Mouse (Mus musculus) adrenal gland, postnatal 36 days (tissue): ENCODE results near the gene Tiam2. TPM values are rescaled to one million over a fixed set of nuclear protein-coding genes. Genes with fewer than 3 reads are reported as not detected.
A peak's percentile ranks its signal among the peaks of the same experiment; 100 is the strongest.

Source experiments
- DNase-seq, 2 experiments: peaks; one replicate each; pipeline ENCODE4 v3.0.0; 2021; ENCODE audit warnings: mixed read lengths in 1 of 2
- long read RNA-seq, 2 experiments: library from polyadenylated mRNA; stranded (forward); transcript quantifications; one replicate each; pipeline ENCODE4 v2.0.0; 2021; ENCODE audit warnings: borderline sequencing depth in 2 of 2
- total RNA-seq, 2 experiments: library from RNA; stranded (reverse); gene quantifications; 2 replicates each; pipeline ENCODE4 v1.2.3; 2021

The Tiam2 gene
- total RNA-seq, result 10 to 100 TPM; 16.2 to 42.9 TPM
- long read RNA-seq, experiment 1, partial matches to known transcripts, result 27 of 46 reads
- long read RNA-seq, experiment 1, other reads (novel, unspliced or antisense), result 19 of 46 reads
- long read RNA-seq, experiment 2, partial matches to known transcripts, result 1 of 9 reads
- long read RNA-seq, experiment 2, other reads (novel, unspliced or antisense), result 8 of 9 reads

DNA sequence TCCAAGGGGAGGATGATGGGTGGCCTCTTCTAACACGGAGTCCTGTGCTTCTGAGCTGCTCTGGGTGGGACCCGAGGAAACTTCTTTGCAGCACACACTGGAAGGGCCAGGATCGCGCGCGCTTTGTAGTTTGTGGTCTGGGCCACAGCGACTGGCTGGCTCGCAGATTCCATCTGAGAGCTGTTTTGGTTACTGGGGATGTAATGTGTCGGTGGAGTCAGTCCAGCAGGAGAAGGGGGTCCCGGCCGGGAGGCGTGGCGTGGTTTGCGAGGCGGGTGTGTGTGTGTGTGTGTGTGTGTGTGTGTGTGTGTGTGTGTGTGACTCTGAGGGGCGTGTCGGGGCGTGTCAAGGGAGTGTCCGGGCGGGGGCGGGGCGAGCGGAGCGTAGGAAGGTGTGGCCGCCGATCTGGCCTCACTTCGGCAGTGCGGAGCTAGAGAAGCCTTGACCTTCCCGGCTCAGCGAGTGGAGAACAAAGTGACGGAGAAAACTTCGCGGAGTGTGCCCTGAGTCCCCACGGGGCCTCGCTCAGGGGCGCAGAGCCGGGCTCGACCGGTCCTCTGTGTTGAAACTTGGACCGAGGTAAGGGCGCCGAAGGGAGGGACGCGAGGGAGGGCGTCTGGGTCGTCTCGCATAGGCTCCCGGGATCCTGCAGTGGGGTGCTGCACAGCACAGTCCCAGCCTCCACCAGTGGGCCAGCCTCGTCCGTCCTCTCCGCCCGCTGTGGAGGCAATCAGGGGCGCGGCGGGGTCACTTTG is at the start of gene Tiam2:
TSS of gene Tiam2 (plus strand) at position 426 of the 755 bp plus-strand sequence.
- DNase-seq, result peak; percentile 83 to 84

DNA sequence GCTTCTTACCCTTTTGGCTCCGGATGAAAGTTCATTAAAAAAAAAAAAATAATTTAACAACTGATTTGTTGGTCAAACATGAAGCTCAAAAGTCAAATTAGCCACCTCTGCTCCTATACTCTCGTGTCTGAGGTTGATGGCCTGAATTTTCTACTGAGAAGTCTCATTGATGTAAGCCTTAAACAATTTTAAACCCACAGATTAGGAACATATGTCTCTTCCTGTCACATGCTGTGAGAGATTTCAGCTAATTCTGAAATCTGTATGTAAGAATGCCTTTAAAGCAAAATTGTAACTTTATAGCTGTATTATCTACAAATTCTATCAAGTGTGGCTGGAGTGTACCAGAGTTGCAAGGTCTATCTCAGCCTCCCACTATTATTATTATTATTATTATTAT is 46.1 kb upstream of the Tiam2 start:
- DNase-seq, result no peak

DNA sequence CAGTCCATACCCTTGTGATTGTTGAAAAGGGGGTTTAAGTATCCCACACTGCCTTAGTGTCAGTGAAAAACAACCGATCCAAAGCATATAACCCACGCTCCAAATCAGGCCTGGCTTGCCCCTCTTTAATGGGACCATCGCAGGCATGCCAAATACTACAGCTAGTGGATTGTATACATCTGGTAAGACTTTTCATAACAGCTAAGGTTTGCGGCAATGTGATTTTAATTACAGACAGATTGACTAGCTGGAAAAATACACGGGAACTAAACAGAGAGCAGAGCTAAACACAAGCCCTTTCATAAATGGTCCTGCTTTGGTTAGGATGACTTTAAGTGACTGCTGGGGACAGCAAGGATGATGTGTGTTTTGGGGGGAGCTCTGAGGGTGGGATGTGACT is 44.4 kb upstream of the Tiam2 start:
- DNase-seq, result no peak

DNA sequence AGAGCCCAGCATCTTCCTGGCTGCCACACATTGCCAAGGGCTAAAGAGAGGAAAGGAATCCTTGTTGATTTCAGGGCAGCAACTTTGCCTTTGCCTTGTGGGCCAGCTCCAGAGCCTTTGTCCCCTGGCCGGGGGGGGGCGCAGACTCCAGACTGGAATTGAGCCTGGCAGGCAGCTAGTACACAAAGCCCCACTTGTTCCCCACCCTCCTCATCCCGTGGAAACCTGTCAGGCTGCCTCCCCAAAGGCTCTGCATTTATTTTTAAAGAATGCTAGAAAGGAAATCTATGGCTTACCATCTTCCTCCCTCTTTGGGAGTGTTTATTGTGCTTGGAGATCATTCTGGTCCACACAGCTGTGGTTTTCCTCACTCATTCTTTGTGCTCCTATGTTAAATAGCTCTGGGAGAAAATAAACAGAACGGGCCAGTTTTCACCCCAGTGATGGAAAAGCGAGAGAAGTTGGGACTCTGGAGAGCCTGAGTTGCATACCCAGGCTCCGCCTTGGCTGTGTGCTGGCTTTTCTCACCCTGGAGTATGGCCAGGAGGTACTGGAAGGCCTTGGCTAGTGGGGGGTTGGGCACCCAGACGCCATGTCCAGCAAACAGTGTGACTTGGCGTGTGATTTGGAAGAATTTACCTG is 41.2 kb upstream of the Tiam2 start:
- peak in 1 of 2 experiments; percentile 34 for DNase-seq

DNA sequence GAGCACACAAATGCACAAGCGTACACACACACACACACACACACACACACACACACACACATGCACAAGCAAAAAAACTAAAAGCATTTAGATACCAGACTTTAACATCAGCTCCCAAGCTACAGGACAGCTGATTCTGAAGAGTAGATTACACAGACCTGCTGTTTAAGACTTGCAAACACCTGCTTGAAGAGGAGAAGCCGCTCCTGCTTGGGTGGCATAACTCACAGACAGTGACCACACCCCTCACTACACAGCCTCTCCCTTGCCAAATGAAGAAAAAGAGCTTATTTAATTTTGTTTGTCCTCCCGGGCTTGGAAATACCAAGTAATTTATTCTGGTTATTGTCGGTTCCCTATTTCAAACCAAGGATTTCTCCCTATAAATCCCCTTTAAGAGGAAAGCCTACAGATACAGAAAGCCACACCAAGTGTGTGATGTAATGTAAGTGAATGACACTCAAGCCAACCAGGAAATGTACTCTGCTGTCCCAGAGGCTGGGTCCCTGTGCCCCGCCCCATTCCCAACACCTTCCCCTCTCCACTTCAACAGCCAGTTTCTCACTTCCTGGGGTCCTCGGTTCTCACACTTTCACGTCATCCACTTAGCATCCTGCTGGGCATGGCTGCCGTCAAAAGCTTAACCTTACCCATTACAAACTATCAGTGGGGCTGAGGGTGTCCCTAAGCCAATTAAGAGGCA is 40.1 kb upstream of the Tiam2 start:
- DNase-seq, result no peak

DNA sequence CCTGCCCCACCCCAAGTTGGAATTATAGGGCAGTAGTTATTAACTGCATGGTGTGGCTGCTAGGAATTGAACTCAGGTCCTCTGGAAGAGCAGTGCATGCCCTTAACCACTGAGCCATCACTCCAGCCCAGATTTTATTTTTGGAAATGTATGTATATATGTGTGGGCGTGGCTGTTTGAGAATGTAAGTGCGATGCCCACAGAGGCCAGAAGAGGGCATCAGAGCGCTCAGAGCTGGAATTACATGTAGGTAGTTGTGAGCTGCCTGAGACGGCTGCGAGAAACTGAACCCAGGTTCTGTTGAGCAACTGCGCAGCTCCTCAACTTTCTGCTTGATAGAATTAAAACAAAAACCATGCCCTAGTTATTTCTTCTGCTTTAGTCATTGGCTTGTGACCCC is 38.0 kb upstream of the Tiam2 start:
- DNase-seq, result peak; percentile 59 to 63

DNA sequence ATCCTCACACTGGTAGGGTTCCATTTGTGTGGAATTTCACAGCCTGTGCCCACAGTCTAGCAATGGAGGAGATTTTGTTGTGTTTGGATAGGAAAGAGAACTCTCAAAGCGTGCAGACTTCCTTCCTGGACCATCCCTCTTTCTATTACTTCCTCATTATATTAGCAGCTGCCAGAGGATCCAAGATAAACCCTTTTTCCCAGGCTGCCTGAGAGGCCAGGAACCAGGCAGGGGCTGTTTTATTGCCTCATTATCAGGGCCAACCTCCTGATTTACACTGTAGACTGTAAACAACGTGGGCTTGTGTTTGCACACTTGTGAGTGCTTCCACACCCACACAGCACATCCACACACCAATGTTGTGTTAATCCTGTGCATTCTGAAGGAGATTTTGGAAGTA is 31.3 kb upstream of the Tiam2 start:
- DNase-seq, result no peak

DNA sequence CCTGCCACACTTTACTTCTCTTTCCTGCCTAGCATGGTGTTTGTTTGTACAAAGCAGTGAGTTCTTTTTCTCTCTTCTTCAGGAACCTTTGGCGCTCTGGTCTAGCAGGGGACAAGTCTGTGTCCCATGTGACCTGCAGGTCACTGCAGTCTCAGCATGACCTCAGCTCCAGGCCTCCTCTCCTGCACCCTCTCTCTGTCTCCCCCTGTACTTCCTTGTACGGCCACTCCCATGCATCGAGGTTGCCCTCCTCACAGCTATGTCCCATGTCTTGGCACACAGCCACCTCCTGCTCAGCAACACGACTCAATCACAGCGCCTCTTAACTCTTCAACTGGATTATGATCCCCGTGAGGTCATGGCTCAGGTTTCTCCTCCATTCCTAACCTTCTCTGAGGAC is 26.9 kb upstream of the Tiam2 start:
- no peak for DNase-seq

DNA sequence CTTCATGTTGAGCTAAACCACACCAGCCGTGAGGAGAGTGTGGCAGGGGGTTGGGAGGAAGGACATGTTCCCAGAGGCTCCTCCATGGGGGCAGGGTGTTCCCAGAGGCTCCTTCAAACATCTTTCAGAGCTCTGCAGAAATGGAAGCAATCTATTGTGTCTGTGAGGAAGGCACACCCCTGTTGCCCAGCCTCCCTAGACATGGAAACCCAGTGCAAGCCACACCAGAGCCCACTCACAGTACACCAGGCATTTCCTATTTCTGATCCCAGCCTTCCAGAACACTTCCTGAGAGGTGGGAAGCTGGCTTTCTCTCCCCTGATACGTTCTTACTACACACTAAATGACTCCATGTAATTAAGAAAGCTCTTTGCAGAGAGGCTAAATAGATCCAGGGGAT is 20.4 kb upstream of the Tiam2 start:
- no peak for DNase-seq

DNA sequence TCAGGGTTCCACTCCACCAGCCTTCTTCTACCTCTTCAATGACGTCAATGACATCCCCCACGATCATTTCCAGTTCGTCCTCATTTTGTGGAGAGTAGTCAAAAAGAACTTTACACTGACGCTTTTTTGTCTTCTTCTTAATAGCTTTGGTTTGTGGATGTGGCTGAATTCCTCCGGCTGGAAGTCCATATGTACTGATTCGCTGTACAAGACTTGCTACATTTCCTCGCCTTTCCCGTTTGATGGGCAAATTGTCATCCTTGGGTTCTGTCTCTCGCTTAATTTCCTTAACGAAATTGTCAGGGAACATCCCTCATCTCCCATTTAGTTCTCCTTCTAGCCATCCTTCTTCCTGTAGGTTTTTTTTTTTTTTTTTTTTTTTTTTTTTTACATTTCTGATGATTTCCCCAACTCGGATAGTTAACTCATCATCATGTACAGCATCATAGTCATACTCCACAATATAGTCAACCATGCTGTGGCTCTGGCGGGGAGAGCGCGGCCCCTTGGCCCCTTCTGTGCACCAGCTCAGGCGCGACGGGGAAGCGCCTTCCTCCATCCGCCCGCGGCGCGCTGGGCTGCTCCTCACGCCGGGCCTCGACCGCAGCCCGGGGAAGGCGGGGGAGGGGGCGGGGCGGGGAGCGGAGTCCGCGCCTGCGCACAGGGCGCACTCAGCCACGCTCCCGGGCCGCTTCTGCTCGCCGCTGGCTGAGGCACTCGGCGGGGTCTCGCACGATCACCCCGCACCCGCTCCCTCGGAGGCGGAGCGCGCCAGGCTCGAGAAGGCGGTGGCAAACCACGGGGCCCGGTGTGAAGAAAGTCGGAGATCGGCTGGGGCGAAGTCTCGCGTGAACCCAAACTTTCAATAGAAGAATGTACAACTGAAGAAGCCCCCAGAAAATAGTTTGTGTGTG is 12.4 kb upstream of the Tiam2 start:
- DNase-seq, result peak; percentile 82 to 87

DNA sequence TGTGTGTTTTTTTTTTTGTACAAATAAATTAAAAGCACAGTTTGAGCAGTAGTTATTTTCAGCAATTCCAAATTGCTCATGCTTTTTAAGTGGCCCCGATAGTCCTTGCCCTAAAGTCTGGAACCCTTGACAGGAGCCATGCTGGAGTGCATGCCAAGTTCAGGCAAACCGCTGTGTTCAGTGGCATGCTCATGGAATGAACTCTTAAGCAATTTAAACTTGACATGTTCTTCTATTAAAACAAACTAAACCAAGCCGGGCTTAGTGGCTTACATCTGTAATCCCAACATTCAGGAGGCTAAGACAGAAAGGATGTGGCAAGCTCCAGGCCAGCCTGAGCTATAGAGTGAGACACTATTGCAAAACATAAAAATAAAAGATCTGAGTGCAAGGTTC is 11.8 kb upstream of the Tiam2 start:
- DNase-seq, result peak in 1 of 2 experiments; percentile 11

DNA sequence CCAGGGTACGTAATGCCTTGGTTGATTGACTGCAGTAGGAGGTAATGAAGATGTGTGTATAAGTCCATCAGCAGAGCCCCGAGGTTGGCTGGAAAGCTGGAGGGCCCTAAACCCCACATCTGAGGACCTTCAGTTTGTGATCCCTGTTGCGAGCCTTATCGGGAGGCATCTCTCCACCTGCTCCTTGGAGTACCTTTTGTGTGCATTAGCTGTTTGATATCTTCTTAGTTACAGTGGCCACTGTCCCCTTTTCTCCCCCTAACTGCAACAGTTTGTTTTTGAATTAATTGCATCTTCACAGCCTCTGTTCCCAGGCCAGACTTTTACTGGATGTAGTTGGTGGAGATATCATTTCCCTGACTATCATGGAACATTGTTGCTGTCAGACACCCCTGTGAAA is 10.8 kb upstream of the Tiam2 start:
- DNase-seq, result no peak

DNA sequence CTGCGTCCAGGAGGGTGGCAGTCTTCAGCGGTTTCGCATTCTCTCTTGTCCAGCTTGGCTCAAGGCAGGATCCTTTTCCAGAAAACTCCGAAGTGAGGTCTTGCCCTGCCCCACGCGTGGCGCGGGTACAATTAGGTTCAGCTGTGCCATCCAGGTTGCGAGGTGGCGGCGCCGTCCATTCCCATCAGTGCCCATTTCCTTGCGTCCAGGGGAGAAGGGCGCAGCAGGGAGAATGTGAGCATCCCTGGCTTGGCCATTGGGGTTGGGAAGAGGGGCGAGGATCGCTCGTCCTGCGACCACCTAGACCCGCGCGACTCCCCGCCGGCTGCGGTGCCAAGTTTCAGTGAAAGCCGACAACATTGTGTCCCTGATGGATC is 518 bp downstream of the Tiam2 start:
- DNase-seq, result peak in 1 of 2 experiments; percentile 11

DNA sequence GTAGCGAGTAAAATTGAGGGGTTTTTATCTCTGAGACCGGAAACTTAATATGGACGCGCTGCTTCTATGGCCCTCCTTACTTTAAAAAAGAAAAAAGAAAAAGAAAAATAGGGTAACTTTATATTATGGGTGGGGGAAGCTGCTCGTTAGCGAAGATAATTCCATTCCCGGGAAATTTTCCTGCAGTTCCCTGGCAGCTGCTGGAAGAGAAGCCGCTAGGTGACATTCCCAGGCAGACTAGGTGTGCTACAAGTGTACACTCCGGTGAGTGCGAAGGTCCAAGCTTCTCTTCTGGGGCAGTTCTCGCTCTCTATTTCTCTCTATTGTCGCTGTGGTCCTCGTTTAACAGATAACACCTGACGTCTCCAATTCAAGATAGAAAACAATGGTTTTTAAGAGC is 962 bp downstream of the Tiam2 start:
- no peak for DNase-seq

DNA sequence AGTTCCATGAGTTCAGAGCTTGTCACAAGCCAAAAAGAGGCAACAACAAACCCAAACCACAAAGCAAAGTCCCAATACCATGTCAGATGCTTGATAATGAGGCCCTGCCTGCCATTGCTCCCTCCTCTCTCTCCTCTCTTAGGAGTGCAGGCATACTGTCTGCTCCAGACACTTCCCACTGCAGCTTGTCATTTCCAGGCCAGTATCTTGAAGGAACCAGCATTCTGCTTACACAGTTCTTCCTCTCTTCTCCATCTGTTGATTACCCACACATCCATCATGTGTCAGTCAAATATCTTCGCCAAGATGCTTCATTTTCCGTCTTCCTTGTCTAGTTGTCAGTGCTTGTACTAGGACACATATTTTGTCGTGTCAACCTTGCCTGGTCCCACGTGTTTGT is 2.4 kb downstream of the Tiam2 start:
- DNase-seq, result no peak

DNA sequence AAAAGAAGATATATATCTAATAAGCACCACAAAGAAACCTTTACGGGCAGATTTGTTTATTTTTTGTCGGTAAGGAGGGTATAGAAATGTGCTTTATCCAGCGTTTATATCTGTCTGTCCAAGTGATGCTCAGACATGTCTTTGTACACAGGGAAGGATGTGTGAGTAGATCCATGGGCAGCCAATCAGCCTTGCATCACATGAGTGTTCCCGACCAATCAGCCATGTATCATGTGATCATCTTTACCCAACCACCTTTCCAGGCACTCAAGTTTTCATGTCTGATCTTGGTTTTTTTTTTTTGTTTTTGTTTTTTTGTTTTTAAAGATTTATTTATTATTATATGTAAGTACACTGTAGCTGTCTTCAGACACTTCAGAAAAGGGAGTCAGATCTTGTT is 3.1 kb downstream of the Tiam2 start:
- DNase-seq, result no peak

DNA sequence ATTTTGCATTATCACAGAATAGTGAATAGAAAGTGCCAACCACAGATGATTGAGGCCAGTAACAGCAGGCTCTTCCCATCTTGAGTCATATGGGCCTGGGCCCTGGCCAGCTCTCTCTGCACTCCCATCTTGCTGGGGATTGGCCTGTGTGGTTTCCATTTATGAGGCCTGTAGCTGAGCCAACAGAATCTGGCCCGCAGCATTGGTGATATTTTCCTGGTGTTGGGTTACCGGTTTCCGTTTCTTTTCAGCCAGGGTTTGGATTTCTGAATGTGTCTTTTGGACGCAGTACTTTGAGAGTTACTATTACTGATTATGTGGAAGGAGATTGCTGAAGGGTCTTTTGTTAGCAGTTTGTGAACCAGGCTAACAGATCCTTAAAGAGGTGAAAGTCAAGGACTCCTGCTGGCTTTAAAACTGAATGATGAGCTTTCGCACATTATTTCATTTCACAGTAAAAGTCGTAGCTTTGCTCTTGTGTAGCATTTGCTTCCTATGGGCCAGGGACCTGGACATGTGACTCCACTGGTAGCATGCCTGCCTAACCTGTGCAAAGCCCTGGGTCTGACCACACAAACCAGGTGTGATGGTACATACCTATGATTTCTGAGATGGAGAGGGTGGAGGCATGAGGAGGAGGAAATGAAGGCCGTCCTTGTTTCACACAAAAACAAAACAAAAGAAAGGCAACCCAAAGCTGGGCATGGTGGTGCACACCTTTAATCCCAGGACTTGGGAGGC is 5.5 kb downstream of the Tiam2 start:
- DNase-seq, result peak; percentile 85 to 89

DNA sequence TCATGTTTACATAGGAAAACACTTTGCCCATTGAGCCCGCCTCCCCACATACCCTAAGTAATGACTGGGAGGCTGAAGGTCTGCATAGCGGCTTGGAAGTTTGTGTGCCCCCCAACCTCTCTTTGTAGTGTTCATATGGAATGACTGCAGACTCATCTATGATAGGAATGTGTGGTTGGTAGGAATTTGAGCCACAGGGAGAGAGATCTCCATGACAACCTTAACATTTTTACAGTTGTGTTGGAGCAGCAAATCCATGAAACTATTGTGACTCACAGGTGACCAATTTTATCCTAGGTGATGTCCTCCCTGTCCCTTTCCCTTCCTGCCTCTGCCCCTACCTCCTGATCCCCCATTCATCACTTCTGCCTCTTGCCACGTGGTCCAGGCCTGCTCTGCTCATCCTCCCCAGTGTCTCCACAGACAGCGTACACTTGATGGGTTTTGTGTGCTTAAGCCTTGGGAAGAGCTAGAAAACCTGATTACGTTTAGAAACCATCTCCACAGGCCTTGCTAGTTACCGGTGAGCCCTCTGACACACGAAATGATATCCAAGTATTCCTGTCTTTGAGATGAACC is 9.9 kb downstream of the Tiam2 start:
- no peak for DNase-seq

DNA sequence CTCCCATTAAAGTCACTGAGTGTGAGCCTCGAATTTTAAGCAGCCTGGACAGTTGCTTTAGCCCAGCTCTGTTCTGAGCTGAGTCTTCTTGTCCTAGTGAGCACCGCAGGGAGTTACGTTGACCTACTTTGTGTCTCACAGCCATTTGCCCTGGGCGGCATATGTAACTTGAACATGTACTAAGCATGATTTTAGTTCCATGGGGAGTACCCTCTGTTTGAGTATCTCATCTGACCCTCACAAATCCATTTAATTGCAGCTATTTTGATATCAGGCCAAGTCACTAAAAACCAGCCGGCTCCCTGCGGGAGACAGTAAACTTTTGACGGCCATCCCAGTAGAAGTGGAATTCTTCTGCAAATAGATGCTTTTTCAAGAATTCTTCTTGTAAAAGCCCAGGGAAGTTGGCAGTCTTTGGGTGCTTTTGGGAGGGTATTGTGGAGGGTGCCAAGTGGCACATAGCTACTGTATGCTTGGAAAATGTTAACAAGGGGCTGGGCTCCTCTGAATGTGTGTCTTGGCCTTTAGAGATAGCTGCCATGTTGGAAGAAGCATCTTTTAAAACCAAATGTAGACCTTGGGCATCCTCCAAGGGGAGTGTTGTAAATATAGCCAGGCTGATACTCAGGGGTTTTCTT is 10.6 kb downstream of the Tiam2 start:
- no peak for DNase-seq

DNA sequence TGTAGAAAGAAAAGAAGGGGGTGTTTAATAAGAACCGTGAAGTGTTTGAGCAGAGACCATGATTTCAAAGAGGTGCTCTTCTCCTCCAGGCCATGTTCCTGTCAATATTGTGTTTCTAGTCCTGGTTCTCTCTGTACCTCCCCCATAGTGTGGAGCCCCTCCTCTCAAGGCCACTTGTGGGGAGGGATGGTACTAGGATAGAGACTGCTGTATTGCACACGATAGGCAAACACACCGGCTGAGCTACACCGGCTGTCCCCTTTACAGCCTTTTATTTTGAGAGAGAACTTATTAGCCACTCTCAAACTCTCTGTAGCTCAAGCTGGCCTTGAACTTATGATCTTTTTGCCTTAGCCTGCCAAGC is 11.1 kb downstream of the Tiam2 start:
- no peak for DNase-seq
